Mouse (Mus musculus): Measurements from ENCODE around the gene Ensa. TPM values are rescaled to one million over a fixed set of nuclear protein-coding genes. Genes with fewer than 3 reads are reported as not detected.

The Ensa gene
- polyA plus RNA-seq, 1 experiment from 2014 or later, result 32.8 TPM

DNA sequence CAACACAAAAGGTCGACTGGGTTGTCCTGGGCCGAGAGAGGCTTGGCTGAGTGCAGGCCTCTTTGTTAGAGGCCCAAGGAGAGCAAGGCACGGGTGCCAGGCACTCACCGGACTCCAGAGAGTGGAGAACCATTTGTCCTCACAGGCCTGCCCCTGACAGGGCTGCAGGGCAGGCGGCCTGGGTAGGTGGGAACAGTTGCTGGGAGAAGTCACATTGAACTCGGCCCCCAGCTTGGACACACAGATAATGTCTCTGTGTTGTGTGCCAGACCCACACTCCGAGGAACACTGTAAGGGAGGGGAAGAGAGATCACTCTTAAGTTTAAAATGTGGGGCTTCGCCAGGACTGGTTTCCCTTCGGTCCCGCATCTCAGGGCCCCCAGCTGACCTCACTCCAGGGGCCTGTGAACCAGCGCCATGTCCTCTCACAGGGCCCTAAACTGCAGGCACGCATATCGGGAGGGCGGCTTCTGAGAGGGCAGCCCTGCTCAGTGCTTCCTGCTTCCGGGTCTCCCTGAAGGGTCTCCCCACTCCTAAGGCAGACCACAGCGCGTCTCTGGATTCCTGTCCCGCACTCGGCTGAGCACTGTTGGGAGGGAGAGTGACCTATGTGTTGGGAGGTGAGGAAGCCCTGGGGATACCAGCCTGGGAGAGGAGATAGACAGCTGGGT lies 52.8 kb downstream of the Ensa start:
- Histone ChIP-seq H3K4me2 (ENCODE audit: low read depth, low read length) (no peak overlapping the region), H3K9ac (ENCODE audit: low read depth, low read length) (no peak overlapping the region), H3K9me3 (replicated peaks; ENCODE audit: control insufficient read depth, low read length) (no peaks in the 10 kb centered on the region), H3K27me3 (ENCODE audit: control insufficient read depth, insufficient read depth, low read depth, low read length) (no peaks in the 10 kb centered on the region), H3K4me3 (ENCODE audit: low read depth, low read length) (no peak overlapping the region), H3K4me1 (ENCODE audit: control insufficient read depth, low read depth, low read length) (peaks cover 41% of the 10 kb centered on the region), H3K27ac (ENCODE audit: low read length) (no peak overlapping the region), H3K36me3 (ENCODE audit: control insufficient read depth, insufficient read depth) (no peaks in the 10 kb centered on the region)
- no peak for ATAC-seq (ENCODE audit: low read depth)
- 74% methylated on average over 19 of the region's 19 CpGs for WGBS (ENCODE audit: insufficient replicate concordance)

DNA sequence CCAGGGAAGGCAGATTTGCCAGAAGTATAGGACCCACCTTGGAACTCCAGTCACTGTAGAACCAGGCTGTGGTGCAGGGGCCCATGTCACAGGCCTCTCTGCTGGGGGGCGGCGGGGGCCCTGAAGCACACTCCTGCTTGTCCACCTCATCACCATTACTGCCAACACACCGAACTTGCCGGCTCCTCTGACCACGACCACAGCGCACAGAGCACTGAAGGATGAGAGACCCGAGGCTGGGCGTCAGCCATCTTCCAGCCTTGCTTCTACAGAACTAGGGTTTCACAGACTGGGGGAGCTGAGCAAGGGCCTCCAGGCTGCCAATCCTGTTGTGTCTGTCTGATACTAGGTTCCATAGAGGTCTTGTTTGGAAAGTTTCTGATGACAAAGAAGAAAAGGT lies 54.8 kb downstream of the Ensa start:
- Histone ChIP-seq H3K4me1 (ENCODE audit: control insufficient read depth, low read depth, low read length) (peaks cover 22% of the 10 kb centered on the region), H3K9me3 (replicated peaks; ENCODE audit: control insufficient read depth, low read length) (no peaks in the 10 kb centered on the region), H3K4me3 (ENCODE audit: low read depth, low read length) (no peak overlapping the region), H3K27me3 (ENCODE audit: control insufficient read depth, insufficient read depth, low read depth, low read length) (no peaks in the 10 kb centered on the region), H3K9ac (ENCODE audit: low read depth, low read length) (no peak overlapping the region), H3K36me3 (ENCODE audit: control insufficient read depth, insufficient read depth) (no peaks in the 10 kb centered on the region), H3K4me2 (ENCODE audit: low read depth, low read length) (no peak overlapping the region), H3K27ac (ENCODE audit: low read length) (no peak overlapping the region)
- WGBS (ENCODE audit: insufficient replicate concordance), result 79% methylated on average over 8 of the region's 8 CpGs
- ATAC-seq (ENCODE audit: low read depth), result no peak

DNA sequence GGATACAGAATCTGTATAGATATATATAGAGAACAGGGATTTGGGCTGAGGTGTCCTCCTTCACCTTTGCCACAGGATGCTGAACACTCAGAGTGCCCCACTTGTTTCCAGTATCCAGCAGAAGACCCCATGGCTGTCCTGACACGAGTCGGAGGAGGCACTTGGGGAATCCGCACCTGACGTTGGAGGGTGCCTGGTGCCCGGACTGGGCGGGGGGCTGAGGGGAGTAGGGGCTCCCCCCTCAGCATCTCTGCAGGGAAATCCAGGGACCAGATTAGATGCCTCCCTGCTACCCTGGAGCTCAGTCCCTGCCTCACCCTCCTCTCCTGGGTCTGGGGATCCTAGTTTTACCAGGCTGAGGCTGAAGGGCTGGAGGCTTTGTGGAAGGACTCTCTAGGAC lies 55.9 kb downstream of the Ensa start:
- no peak for ATAC-seq (ENCODE audit: low read depth)
- no peaks in the 10 kb centered on the region for H3K9me3 ChIP-seq (replicated peaks; ENCODE audit: control insufficient read depth, low read length)
- no peak overlapping the region for H3K27ac ChIP-seq (ENCODE audit: low read length)
- H3K27me3 ChIP-seq (ENCODE audit: control insufficient read depth, insufficient read depth, low read depth, low read length), result no peaks in the 10 kb centered on the region
- no peak overlapping the region for H3K4me3 ChIP-seq (ENCODE audit: low read depth, low read length)
- no peak overlapping the region for H3K9ac ChIP-seq (ENCODE audit: low read depth, low read length)
- H3K4me1 ChIP-seq (ENCODE audit: control insufficient read depth, low read depth, low read length), result peaks cover 11% of the 10 kb centered on the region
- 68% methylated on average over 6 of the region's 6 CpGs for WGBS (ENCODE audit: insufficient replicate concordance)
- no peak overlapping the region for H3K4me2 ChIP-seq (ENCODE audit: low read depth, low read length)
- H3K36me3 ChIP-seq (ENCODE audit: control insufficient read depth, insufficient read depth), result no peaks in the 10 kb centered on the region

DNA sequence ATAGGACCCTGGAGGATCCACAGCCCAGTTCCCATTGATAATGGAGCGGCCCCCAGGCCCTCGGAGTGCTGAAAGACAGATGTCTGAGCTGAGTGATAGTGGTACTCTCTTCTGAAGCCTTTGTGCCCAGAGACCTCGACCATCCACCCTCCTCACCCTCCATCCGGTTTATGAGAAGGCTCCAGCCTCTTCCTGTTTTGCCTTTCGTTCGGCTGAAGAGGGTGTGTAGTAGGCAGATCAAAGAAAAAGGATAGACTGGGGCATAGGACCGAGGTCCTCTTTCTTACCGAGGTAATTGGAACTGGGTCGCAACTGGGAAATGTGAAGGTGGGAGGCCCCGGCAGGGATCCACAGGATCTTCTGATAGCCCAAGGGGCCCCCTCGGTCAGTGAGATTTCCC lies 56.6 kb downstream of the Ensa start:
- Histone ChIP-seq H3K4me1 (ENCODE audit: control insufficient read depth, low read depth, low read length) (peaks cover 4% of the 10 kb centered on the region), H3K9me3 (replicated peaks; ENCODE audit: control insufficient read depth, low read length) (no peaks in the 10 kb centered on the region), H3K36me3 (ENCODE audit: control insufficient read depth, insufficient read depth) (no peaks in the 10 kb centered on the region), H3K9ac (ENCODE audit: low read depth, low read length) (no peak overlapping the region), H3K27me3 (ENCODE audit: control insufficient read depth, insufficient read depth, low read depth, low read length) (peaks cover 4% of the 10 kb centered on the region), H3K27ac (ENCODE audit: low read length) (no peak overlapping the region), H3K4me3 (ENCODE audit: low read depth, low read length) (no peak overlapping the region), H3K4me2 (ENCODE audit: low read depth, low read length) (no peak overlapping the region)
- ATAC-seq (ENCODE audit: low read depth), result no peak
- 24% methylated on average over 11 of the region's 11 CpGs for WGBS (ENCODE audit: insufficient replicate concordance)

Other genes with a start within 250 kb of the Ensa start
- not detected in 2 replicates for gene 4930558C23Rik, start 222.2 kb upstream of the Ensa start, polyA plus RNA-seq (2015; fragmentation: Nextera tagmentation; extraction: Ambion mirVana)
- 16.7 and 16.9 TPM in 2 replicates for gene Arnt, start 190.6 kb upstream of the Ensa start, polyA plus RNA-seq (2015; fragmentation: Nextera tagmentation; extraction: Ambion mirVana)
- 1.0 and 1.3 TPM in 2 replicates for gene Ctsk, start 125.7 kb upstream of the Ensa start, polyA plus RNA-seq (2015; fragmentation: Nextera tagmentation; extraction: Ambion mirVana)
- gene Ctss, start 98.2 kb upstream of the Ensa start, polyA plus RNA-seq (2015; fragmentation: Nextera tagmentation; extraction: Ambion mirVana), result 38.4 and 38.5 TPM in 2 replicates
- gene Hormad1, start 65.3 kb upstream of the Ensa start, polyA plus RNA-seq (2015; fragmentation: Nextera tagmentation; extraction: Ambion mirVana), result not detected in 2 replicates
- gene Golph3l, start 36.1 kb upstream of the Ensa start, polyA plus RNA-seq (2015; fragmentation: Nextera tagmentation; extraction: Ambion mirVana), result 31.4 and 33.2 TPM in 2 replicates
- 11.1 and 14.5 TPM in 2 replicates for gene Mcl1, start 33.8 kb downstream of the Ensa start, polyA plus RNA-seq (2015; fragmentation: Nextera tagmentation; extraction: Ambion mirVana)
- gene Adamtsl4, start 62.9 kb downstream of the Ensa start, polyA plus RNA-seq (2015; fragmentation: Nextera tagmentation; extraction: Ambion mirVana), result 0.74 and 0.83 TPM in 2 replicates
- gene Ecm1, start 114.6 kb downstream of the Ensa start, polyA plus RNA-seq (2015; fragmentation: Nextera tagmentation; extraction: Ambion mirVana), result 21.2 and 26.7 TPM in 2 replicates
- gene Tars2, start 135.2 kb downstream of the Ensa start, polyA plus RNA-seq (2015; fragmentation: Nextera tagmentation; extraction: Ambion mirVana), result 33.0 and 33.9 TPM in 2 replicates
- 7.7 and 7.9 TPM in 2 replicates for gene Rprd2, start 193.9 kb downstream of the Ensa start, polyA plus RNA-seq (2015; fragmentation: Nextera tagmentation; extraction: Ambion mirVana)
- gene Prpf3, start 230.9 kb downstream of the Ensa start, polyA plus RNA-seq (2015; fragmentation: Nextera tagmentation; extraction: Ambion mirVana), result 23.1 and 23.7 TPM in 2 replicates
- 156 and 178 TPM in 2 replicates for gene Mrps21, start 246.5 kb downstream of the Ensa start, polyA plus RNA-seq (2015; fragmentation: Nextera tagmentation; extraction: Ambion mirVana)